Mouse (Mus musculus) left cerebral cortex, postnatal 14 days (tissue): ENCODE data around the gene Isy1. TPM values are rescaled to one million over a fixed set of nuclear protein-coding genes. Genes with fewer than 3 reads are reported as not detected.

Experiments
- DNase-seq, 2 experiments: peaks; one replicate each; pipeline ENCODE4 v3.0.0; 2021 to 2022; ENCODE audit warnings: low spot score in 2 of 2, mixed read lengths in 1 of 2
- intact Hi-C: fragments of 180-260 bp; cut with DNase I; formaldehyde crosslinking; loops from one replicate; pipeline ENCODE4 v1.15.1; 2025
- total RNA-seq, 2 experiments: library from RNA; stranded (reverse); gene quantifications; 2 replicates each; pipeline ENCODE4 v1.2.3; 2021

The Isy1 gene
- total RNA-seq, 2 experiments from 2014 or later: 28.4 to 30.1 TPM

DNA sequence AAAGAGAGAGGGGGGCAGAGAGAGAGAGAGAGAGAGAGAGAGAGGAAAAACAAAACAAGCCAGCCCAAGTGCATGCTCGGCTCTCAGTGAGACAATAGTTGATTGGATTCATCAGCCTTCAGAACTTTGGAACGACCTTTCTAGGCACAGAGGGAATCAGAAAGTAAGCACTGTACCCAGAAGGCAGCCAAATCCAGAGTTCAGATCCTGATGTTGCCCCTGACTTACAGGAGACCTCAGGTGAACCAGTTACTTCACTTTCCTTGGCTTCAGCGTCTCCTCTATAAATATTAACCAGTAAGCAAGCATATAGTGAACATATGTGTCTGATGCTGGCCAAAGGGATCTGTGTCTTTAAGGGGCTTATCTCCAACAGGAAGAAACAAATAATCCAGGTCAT, 30.1 kb downstream of the Isy1 start:
- DNase-seq: no peak
- intact Hi-C loops: no loop called here

DNA sequence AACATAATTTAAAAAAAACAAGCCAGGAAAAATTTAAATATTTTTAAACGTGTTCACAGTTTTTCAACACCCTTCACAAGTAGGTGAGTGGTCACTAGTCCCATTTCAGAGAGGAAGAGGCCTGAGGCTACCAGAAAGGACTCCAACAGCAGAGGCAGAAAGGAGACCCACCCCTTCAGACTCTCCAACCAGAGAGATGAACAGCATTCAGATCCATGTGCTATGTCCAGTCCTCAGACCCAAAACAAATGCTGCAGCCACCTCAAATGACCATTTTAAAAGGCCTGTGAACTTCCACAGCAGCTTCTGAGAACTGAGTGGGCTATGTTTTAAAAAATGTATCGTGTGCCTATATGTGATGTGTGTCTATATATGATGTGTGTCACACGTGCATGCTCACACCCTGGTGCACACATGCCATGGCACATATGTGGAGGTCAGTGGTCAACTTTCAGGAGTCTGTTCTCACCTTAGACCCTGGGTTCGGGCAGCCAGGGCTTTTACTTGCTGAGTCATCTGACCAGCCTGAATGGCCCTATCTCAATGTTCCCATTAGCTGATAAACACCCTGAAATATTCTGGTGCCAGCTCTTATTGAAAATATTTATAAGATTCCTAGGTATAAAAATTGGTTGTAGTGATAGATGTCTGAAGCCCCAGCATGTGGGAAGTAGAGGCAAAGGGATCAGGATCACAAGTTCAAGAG, 30.7 kb downstream of the Isy1 start:
- intact Hi-C loops: no loop called here
- no peak for DNase-seq

DNA sequence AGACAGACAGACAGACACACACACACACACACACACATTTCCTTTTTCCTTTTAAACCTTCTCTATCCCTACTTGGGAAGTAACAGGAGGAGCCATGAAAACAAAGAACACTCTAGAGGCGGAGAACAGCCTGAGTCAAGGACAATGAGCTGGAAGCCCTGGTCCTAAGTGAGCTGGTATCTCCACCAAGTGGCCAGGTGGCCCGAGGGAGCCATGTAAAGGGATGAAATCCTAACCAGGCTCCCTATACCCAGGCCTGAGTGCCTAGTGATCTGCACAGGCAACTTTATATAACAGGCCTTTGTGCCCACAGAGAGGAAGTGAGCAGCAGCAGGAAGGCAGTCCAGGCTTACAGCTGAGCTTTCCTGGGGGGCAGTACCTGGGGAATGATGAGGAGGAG, 31.7 kb downstream of the Isy1 start:
- intact Hi-C loops: no loop called here
- DNase-seq: no peak

DNA sequence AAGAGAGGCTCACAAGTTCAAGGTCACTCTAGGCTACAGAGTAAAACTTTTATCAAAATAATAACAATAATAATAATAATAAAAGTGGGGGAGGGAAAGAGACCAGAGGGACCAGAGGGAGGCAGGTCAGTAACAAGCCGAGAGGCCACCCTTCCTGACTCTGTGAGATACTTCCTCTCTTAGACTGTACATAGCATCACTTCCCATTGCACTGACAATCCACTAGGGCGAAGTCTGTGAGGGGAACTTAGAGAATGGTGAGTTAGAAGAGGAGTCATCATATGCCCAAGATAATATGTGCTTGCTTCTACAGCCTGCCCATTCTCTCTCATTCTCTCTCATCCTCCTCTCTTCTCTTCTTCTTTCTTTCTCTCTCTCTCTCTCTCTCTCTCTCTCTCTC, 32.6 kb downstream of the Isy1 start:
- intact Hi-C loops: no loop called here

DNA sequence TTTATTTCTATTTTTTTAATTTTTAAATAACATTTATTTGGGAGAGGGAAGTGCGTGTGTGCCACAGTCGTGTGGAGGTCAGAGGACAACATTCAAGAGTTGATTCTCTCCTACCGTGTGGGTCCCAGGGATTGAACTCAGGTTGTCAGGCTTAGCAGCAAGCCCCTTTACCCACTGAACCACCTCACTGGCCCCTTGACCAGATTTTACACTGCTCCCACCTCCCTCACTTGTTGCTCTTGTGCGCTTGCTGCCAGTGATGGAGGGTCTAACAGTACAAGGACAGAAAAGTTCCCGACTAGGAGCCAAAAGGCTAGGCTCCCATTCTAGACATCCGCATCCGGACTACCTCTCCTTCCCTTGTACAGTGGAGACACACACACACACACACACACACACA, 33.1 kb downstream of the Isy1 start:
- intact Hi-C loops: no loop called here
- no peak for DNase-seq

More for the DNA sequence above, 32.6 kb downstream of the Isy1 start:
- peak in 1 of 2 experiments; percentile 23 for DNase-seq

DNA sequence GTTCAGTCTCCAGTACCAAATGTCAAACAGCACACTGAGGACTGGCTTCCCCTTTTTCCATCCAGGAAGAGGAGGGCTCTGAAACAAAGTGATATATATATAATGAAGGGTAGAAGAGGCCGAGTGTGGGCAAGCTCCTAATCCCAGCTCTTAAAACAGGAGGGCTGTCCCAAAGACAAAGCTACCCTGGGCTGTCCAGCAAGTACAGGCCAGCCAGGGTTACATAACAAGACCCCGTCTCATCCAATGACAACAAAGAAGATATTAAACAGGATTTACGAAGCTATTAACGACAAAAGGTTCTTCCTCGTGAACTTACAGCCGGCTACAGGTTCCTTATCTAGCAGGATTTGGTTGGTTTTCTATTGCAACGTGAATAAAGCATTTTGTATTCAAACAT, 33.7 kb downstream of the Isy1 start:
- intact Hi-C loops: no loop called here
- no peak for DNase-seq

DNA sequence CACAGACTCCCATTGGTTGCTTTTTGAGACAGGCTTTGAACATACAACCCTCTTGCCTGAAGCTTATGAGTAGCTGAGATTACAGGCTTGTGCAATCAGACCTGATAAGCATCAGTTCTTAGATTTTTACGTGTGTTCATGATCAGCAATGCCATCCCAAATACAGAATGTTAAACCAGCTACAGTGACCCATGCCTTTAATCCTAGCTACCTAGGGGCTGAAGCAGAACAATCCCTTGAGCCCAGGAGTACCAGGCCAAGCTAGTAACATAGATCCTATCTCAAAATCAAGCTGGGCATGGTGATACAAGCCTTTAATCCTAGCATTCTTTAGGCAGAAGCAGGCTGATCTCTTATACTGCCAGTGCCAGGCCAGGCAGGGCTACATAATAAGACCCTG, 34.6 kb downstream of the Isy1 start:
- no peak for DNase-seq
- intact Hi-C loops: no loop called here

DNA sequence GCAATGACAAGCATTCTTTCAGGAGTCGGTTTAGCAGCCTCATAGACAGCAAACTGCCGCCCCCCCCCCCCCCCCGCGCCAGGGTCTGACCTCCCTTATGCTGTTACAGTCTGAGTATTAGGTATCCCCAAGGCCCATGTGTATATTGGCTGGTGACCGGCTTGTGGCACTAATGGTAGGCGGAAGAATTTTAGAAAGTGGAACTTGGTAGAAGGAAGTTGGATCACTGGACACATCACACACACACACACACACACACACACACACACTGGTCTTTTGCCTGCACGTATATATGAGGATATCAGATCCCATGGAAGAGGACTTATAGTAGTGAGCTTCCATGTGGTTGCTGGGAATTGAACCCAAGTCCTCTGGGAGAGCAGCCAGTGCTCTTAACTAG, 36.1 kb downstream of the Isy1 start:
- DNase-seq: no peak
- intact Hi-C loops: no loop called here

DNA sequence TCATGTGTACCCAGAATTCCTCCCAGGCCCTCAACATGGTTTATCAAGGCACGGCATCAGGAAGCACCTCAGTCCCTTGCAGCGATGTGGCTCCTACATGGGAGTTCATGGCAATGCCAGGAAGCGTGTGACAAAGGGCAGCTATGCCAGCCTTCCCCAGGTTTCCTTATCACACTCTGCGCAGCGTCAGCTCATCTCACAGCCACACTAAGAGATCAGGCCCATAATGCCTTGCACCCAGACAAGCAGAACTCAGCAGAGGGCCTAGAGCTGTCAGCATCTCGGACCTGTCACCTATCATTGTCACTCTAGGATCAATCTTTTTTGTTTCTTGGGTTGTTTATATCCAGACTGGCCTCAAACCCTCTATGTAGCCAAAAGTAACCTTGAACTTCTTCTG, 39.0 kb downstream of the Isy1 start:
- DNase-seq: no peak
- intact Hi-C loops: no loop called here

DNA sequence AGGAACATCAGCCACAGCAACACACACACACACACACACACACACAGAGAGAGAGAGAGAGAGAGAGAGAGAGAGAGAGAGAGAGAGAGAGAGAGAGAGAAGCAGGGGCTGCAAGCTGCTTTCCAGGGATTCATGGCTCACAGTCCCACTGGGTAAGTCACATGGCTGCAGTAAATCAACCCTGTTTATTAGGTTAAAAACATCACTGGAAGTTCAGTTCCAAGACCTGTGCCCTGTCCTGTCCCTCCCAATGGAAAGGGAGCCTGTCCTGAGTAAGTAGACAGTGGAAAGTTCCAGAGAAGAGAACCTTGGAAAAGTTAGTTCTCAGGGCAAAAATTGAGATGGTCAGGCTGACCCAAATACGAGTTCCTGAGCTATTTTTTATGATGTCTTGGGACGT, 41.3 kb downstream of the Isy1 start:
- no peak for DNase-seq
- intact Hi-C loops: no loop called here

DNA sequence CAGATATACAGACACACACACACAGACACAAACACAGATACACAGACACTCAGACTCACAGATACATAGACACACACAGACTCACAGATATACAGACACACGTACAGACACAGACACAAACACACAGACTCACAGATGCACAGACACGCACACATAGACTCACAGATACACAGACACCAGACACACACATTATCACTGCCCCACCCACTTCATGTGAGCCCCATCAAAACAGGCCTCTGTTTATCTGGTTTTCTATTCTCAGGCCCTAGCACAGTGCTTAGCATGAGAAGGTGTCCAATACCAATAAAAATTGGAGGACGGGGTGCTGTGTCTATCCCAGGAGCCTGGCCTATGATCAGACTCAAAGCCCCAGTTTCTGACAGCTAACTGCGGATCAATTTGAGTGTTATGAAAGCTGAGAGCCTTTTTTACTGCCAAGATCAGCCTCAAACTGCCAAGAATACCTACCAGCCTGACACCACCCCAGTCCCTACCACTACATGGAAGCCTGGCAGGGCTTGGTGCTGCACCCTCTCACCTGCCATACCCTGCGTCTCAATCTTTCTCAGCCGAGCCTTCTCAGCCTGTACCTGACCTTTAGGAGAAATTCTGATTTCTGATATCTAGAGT, 42.2 kb downstream of the Isy1 start:
- intact Hi-C loops: no loop called here
- DNase-seq: no peak

DNA sequence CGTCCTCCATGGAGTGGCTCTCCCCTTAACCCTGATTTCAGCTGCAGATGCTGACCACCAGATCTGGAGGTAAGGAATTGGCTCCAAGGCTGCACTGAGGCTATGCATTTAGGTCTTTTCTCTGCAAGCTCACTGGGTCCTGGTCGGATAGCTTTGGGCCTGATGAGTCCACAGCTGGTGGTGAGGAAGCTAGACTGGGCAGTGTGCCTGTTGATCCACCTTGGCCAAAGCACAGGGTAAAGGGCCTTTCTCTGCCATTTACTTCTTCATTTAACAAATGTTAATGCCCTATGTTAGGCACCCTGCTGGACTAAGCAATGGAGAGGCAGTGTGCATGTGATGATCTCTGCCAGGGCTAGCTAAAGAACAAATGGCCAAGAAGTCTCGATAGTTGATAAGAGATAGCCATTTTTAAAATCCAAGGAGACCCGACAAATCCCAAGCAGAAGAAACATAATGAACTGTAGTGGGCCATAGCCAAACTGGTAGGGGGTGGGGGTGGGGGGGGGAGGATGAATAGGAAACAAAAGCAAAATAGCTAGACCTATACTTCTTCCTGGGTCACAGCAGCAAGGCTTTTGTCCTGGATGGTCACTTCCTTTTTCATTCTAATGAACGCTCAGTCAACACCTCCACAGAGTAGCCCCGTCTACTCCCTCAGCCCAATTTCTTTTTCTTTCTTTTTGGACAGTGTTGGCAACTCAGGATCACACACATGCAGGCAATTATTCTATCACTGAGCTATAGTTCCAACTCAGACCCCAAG, 43.0 kb downstream of the Isy1 start:
- intact Hi-C loops: no loop called here
- DNase-seq: no peak

DNA sequence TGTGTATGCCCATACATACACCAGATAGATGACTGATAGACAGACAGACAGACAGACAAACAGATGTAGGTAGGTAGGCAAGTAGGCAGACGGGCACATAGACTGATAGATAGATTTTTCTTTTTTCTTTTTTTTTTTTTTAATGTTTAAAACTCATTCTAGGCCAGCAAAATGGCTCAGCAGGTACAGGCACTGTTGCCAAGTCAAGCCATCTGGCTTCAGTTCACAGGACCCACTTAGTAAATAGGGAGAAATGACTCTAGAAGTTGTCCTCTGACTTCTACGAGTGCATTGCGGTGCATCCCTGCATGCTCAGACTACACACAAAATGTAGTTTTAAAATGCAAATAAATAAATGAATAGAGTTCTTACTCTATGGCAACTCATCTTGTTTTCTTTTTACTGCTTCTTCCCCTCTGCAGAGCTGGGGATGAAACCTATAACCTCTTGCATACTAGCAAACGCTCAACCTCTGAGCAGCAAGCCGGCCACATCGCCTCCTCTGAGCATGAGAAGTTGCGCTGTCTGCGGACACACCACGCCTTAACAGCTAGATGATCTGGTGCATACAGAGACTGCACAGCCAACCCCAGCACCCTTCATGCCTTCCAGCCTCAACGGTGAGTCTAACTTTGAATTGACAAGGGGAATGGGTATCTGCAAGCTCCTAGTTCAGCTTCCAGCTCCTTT, 44.6 kb downstream of the Isy1 start:
- intact Hi-C loops: no loop called here
- DNase-seq: no peak

DNA sequence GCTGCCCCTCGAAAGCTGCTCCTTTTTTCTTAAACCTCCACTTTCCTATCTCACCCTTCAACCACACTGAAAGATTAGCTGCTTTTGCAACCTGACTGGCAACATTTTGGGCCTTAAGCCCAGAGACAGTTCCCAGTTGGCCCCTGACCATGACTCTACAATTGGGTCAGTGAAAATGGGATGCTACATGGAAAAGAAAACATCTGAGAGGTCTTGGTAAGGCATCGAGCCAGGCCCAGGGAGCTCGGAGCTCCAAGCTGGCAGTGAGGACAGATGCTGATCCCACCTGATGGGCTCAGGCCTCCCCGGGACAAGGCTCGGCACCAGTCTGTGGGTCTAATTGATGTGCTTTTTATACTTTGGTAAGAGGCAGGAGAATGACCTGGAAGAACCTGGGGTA, 46.8 kb downstream of the Isy1 start:
- DNase-seq: no peak
- intact Hi-C loops: no loop called here

DNA sequence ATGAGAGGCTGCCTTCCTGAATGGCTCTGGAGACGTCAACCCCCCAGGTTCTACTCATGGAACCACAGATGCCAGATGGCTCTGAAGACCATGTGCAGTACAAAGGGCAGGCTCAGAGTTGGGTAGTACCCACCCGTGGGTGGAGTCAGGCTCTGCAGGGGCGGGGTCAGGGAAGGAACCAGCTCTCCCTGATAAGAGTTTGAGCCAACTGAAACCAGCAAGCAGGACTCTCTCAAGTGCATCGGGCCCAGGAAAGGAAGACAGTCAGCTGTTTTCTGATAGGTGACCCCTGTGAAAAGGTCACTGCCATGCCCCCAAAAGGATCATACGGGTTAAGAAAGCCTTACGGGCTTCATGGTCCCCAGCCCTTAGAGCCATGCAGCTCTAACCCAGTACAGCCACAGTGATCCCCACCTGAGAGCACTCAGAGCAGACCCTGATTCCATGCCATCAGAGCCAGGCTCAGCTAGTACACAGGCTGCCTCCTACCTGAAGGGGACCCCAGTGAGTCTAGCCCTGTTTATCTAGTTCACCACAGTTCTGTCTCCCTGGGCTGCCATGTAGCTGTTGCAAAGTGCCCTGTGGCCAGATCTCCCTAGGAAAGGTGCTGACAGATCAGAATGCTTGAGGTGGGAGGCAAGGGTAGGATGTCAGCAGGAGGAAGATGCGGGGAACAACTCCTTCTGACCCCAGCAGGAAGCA, 47.7 kb downstream of the Isy1 start:
- intact Hi-C loops: no loop called here
- DNase-seq: no peak

DNA sequence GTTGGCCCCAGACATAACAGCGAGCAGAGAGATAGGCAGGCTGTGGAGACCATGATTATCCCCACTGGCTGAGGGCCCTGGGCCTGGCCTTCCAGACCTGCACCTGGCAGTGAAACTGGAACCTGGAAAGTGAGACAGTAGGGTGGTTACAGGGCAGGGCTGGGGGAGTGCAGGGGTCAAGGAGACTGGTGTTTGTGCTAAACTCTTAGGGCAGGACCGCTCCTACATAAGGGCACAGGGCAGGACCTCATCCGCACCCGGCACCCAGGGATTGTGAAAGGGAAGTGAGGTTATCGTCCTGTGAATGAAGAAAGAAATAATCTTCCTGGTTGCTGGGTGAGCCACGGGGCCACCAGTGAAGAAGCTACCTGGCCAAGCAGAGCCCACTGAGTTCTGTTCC, 48.8 kb downstream of the Isy1 start:
- no peak for DNase-seq
- intact Hi-C loops: no loop called here

DNA sequence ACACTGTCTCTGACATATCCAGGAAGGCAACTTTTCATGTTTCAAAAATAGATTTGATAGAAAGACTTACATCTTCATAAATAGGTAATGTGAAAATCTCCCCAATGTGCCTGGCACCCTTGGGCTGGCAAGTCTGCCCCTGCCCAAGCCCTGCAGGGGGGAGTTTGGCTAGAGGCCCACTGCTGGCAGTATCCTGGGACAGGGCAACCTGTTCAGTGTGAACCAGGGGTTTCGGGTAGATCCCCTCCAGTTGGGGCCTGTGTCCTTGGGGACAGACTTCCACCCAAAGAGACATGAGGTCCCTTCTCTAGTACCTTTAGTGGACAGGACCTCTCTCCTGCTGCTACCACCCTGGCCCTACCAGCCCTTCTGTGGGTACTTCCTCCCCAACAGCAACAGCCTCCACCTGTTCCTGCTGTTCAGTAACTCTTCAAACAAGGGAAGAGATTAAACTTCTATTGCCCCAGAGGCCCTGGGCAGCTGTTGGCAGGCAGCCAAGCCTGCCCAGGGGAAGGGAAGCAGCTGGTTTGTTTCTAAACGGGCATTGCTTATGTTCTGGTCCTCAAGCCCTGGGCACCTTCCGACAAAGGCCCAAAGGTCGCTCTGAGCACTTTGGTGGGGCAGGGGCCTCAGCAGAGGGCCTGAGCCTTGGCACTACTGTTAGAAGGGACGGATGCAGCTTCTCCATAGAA, 49.6 kb downstream of the Isy1 start:
- DNase-seq: no peak
- intact Hi-C loops: no loop called here

DNA sequence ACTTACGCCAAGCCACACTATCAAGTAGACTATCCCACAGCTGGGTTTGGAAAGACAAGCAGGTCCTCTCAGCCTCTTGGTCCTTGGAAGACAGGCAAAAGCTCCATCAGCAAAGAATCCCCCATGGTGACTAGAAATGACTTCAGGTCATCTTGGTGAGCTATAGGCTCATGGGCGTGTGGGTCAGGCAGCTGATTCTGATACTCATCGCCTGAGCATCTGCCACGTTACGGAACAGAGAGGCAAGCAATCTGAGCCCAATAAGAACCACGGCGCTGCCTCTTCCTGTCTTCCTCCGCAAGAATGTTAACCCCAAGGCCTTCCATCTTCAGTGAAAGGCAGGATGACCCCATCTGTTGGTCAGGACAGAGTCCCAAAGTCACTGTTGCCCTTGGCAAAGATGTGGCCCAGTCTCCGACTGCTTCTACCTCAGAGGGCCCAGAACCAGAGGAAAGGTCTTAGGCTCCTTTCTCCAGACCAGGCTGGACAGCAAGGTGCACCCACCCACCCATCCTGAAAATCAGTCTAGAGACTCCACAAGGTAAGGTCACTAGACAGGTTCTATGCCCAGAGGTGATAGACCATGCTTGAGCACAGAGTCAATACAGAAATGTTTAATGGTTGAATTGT, 50.2 kb downstream of the Isy1 start:
- DNase-seq: no peak
- intact Hi-C loops: no loop called here
